Mouse (Mus musculus) left cerebral cortex, postnatal 10 days (tissue): Measurements from ENCODE around the gene A2ml1. TPM values are rescaled to one million over a fixed set of nuclear protein-coding genes. Genes with fewer than 3 reads are reported as not detected.
"Not testable (repeated sequence)": the region's sequence is repeated elsewhere in the genome, so short reads cannot be mapped to it uniquely, and the experiment has no call there.

Source experiments
- DNase-seq, 2 experiments: peaks; one replicate each; pipeline ENCODE4 v3.0.0; 2021 to 2022; ENCODE audit warnings: low spot score in 2 of 2, mixed read lengths in 1 of 2; ENCODE audit errors: extremely low spot score in 1 of 2
- intact Hi-C: fragments of 180-260 bp; cut with DNase I; formaldehyde crosslinking; loops from one replicate; pipeline ENCODE4 v1.15.1; 2025
- total RNA-seq, 2 experiments: library from RNA; stranded (reverse); gene quantifications; 2 replicates each; pipeline ENCODE4 v1.2.3; 2021

The A2ml1 gene
- total RNA-seq, result 10 to 100 TPM; 16.1 to 17.9 TPM

DNA sequence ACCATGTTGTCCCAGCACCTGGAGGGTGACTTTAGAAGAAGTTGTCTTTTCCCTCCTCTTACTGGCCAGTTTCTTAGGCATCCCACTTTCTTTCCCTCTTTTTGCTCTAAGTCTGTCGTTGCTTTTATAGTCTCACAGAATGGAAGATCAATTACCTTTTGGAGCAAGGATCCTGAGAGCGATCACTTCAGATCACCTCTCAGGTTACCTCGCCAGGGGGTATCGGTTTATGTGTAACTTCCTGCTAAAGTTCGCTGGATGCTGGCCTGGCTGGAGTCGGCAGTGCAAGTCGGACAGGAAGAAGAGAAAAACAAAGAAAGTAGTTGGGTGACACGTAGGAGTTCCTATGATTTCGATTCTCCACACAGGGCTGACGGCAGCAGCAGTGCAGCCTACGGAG lies at the start of gene A2ml1:
TSS of gene A2ml1 (minus strand) at position 101 of the 400 bp plus-strand sequence.
- no peak for DNase-seq
- intact Hi-C loops, result no loop called here

GRCm38 (mm10) chr6:128629771-128630739 lies 48.6 kb upstream of the A2ml1 start:
- peak; percentile 36 to 42 for DNase-seq
- intact Hi-C loops, result not testable (repeated sequence)

GRCm38 (mm10) chr6:128625246-128625645 lies 43.8 kb upstream of the A2ml1 start:
- not testable (repeated sequence) for DNase-seq
- intact Hi-C loops, result loop anchor here (2.0 kb wide), 1 partner anchor 166 kb away; no protein-coding TSS in a partner anchor

DNA sequence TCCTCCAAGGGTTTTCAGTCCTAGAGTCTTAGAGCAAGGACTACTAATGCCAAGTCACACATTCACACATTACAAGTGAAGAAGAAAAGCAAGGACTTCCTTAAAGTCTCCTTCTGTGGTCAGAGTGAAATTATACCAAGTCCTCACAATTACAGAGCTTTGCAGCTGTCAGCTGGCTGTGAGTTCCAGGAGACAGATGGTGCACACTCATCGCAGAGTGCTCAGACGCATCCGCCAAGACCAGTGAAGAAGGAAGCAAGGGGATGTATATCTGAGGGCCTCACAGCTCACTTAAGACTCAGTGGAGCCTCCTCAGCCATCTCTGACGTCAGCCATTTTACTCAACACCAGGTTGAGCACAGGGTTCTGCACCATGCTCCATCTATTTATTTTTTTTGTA lies 43.0 kb upstream of the A2ml1 start:
- no peak for DNase-seq
- intact Hi-C loops, result loop anchor here (2.0 kb wide), 1 partner anchor 166 kb away; no protein-coding TSS in a partner anchor

DNA sequence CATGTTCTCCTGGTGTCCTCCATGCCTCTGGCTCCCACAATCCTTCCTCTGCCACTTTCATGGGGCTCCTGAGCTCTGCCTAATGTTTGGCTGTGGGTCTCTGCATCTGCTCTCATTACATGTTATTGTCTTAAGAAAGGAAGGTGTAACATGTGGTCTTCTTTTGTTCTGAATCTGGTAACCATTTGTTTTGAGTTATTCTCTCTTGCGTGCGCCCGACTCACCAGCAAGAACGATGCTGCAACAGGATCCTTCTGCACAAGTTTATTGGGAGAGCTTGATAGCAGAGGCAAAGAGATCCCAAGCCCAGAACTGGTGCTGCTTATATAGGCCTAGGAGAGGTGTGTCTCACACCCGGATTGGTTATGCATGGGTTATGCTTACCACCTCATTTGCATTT lies 42.0 kb upstream of the A2ml1 start, which contains the start of gene Klrb1a:
TSS of gene Klrb1a (minus strand) at position 101 of the 400 bp plus-strand sequence.
- intact Hi-C loops, result loop anchor here (2.0 kb wide), 1 partner anchor 19 kb away; no protein-coding TSS in a partner anchor

DNA sequence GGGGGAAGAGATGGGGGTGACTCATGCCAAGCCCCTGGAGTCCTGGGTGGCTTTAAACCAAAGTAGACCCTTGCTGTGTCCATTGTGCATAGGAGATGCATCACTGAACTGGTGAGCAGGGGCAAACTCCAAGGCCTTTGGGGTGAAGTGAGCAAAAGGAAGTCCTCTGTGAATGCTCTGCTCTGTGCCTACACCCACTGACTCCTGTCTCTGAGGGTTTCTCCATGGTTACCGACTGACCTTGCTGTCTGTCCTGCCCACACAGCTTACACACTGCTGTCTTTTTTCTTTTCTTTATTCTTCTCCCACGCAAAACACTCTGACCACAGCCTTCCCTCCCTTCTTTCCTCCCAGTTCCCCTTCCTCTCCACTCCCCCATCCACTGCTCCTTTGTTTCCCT lies 41.3 kb upstream of the A2ml1 start:
- intact Hi-C loops, result loop anchor here (2.0 kb wide), 1 partner anchor 18 kb away; no protein-coding TSS in a partner anchor
- no peak for DNase-seq

More for the DNA sequence above, 42.0 kb upstream of the A2ml1 start, which contains the start of gene Klrb1a:
- DNase-seq, result not testable (repeated sequence)

DNA sequence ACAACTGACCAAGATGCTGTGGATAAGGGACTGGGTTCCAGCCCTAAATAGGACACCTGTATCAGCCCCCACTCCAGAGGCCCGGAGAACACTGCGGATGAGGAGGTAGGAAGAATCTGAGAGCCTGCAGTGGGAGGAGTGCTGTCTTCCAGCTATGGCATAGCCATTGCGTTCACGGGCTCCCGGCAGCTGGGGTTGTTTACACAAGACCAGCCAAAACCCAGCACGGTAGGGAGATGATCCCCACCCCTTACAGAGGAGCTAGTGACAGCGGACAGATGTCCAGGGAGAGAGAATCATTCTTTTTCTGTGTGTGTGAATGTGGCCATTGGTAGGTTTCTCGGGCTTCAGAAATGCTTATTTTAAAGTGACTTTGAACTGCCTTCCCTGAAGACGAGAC lies 24.9 kb upstream of the A2ml1 start:
- intact Hi-C loops, result no loop called here
- DNase-seq, result peak in 1 of 2 experiments; percentile 20

GRCm38 (mm10) chr6:128604512-128604911 lies 23.1 kb upstream of the A2ml1 start:
- intact Hi-C loops, result loop anchor here (1.0 to 2.0 kb wide), 2 partner anchors 18 to 149 kb away; partner anchors contain the start of gene Klrb1a
- peak in 1 of 2 experiments; percentile 31 for DNase-seq

GRCm38 (mm10) chr6:128602463-128603201 lies 21.2 kb upstream of the A2ml1 start:
- intact Hi-C loops, result no loop called here

GRCm38 (mm10) chr6:128602026-128602425 lies 20.6 kb upstream of the A2ml1 start:
- peak in 1 of 2 experiments; percentile 30 for DNase-seq
- intact Hi-C loops, result no loop called here

More at GRCm38 (mm10) chr6:128602463-128603201, 21.2 kb upstream of the A2ml1 start:
- DNase-seq, result no peak

DNA sequence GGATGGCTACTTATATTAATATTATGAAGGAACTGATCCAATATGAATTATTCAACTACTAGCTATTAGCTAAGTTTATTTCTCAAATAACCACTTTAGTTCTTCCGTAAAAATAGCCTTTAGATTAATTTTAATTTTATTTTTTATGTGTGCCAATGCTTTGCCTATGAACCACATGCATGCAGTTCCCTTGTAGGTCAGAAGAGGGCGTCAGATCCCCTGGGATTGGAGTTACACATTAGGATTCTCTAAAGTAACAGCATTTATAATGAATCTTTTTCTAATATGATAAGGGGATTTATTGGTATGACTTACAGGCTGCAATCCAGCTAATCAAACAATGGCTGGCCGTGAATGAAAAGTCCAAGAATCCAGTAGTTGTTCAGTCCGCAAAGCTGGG lies 18.1 kb upstream of the A2ml1 start:
- intact Hi-C loops, result no loop called here
- no peak for DNase-seq

GRCm38 (mm10) chr6:128598256-128599047 lies 17.0 kb upstream of the A2ml1 start:
- intact Hi-C loops, result no loop called here
- no peak for DNase-seq

GRCm38 (mm10) chr6:128597121-128597522 lies 15.7 kb upstream of the A2ml1 start:
- intact Hi-C loops, result no loop called here
- peak; percentile 70 to 78 for DNase-seq

- intact Hi-C loops, result no loop called here
- DNase-seq, result no peak
Measured at GRCm38 (mm10) chr6:128594651-128595050, 13.2 kb upstream of the A2ml1 start.

DNA sequence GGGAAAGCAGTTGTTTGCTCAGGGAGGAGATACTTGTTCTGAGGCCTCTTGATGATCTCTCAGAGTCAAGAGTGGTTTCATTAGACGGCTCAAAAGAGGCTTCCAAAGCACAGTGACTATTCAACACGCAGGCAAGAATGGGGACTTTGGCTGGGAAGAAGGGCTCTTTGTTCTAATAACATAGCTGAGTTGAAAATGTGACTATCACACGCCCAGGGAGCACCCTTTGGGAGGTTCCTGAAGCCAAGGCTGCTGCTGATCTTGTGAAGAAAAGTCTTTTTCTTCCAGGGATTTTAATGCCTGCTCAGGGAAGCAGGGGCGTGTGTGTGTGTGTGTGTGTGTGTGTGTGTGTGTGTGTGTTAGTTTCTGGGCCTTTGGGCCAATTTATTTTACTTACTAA lies 8.0 kb upstream of the A2ml1 start:
- no peak for DNase-seq
- intact Hi-C loops, result no loop called here

DNA sequence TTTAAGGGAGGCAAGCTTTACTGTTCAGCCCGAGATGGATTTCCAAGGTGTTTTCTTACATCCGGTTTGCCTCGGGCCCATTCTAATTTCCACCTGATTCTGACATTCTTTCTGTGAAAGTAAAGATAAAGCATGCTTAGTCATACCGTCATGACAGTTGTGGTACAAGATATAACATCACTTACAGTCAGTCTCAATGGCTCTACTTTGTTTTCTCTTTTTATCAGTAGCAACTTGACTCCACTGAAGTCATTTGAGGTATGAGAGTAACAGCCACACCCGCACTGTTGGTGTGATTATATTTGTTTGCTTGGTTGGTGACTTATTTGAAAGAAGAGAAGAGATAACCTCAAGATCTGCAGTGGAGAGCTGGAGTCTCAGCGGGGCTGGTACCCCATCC lies 6.2 kb upstream of the A2ml1 start:
- intact Hi-C loops, result no loop called here
- DNase-seq, result no peak

DNA sequence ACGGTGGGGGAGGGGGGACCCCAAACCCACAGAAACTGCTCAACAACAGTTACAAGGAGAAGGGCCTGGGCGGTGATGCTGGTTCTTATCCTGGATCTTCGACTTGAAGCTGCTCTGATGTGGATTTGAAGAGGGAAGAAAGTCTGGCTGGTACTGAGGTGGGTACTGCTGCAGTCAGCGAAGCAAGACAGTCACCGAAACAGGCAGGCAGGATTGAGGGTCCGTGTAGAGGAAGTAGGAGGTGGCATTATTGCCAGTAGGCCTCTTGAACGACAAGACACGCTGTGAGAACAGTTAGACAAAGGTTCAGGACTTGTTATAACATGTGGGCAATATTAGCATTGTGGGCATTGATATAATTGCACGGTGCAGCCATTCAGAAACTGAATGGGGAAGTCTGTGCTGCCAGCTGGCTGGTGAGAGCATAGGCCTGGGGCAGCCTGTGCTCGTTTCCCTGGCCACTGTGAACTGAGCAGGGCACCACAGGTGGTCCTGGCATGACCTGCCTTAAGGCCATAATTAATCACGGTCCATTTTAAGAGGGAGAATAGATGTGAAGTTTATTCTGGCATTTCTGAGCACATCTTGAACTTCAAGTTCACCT lies 4.3 kb upstream of the A2ml1 start:
- intact Hi-C loops, result no loop called here
- no peak for DNase-seq

- intact Hi-C loops, result no loop called here
- peak in 1 of 2 experiments; percentile 35 for DNase-seq
Measured at GRCm38 (mm10) chr6:128584070-128584660, 2.8 kb upstream of the A2ml1 start.
